Mouse (Mus musculus) testis, adult 2 months (tissue): ENCODE measurements around the gene Plcd3. TPM values are rescaled to one million over a fixed set of nuclear protein-coding genes. Genes with fewer than 3 reads are reported as not detected.

Source experiments
- H3K27ac ChIP-seq: fragments of 200-500 bp; 2 replicates; pipeline ENCODE4 v1.5.1; 2012; ENCODE audit warnings: low read depth, low read length; ENCODE audit not compliant: control insufficient read depth, insufficient read depth
- H3K27me3 ChIP-seq: fragments of 200-500 bp; 2 replicates; pipeline ENCODE4 v1.6.1; 2012; ENCODE audit warnings: mild to moderate bottlenecking, low read length, moderate library complexity; ENCODE audit not compliant: control insufficient read depth, insufficient read depth
- H3K36me3 ChIP-seq: fragments of 200-500 bp; 2 replicates; pipeline ENCODE4 v1.6.1; 2012; ENCODE audit warnings: mild to moderate bottlenecking, low read length; ENCODE audit not compliant: control insufficient read depth, insufficient read depth
- H3K4me1 ChIP-seq: fragments of 200-500 bp; 2 replicates; pipeline ENCODE4 v1.6.1; 2012; ENCODE audit warnings: low read length; ENCODE audit not compliant: control insufficient read depth, insufficient read depth
- H3K4me3 ChIP-seq: fragments of 200-500 bp; 2 replicates; pipeline ENCODE4 v1.5.1; 2012; ENCODE audit warnings: low read depth, mild to moderate bottlenecking, low read length, moderate library complexity, mixed read lengths; ENCODE audit not compliant: control insufficient read depth
- CTCF ChIP-seq: fragments of 200-500 bp; IDR thresholded peaks from 2 replicates; pipeline ENCODE4 v1.5.1; 2012; ENCODE audit warnings: low read depth, mild to moderate bottlenecking, inconsistent platforms, low read length, moderate library complexity; ENCODE audit not compliant: control insufficient read depth, insufficient read depth, insufficient replicate concordance
- POLR2A ChIP-seq: fragments of 200-500 bp; IDR thresholded peaks from 2 replicates; pipeline ENCODE4 v1.6.1; 2012; ENCODE audit warnings: low read depth, mild to moderate bottlenecking, inconsistent platforms, low read length, moderate library complexity; ENCODE audit not compliant: control insufficient read depth
- polyA plus RNA-seq: library from polyadenylated mRNA; depleted of rRNA; stranded (reverse); fragments of >200 nt; gene quantifications from 2 replicates; pipeline ENCODE4 v1.2.3, GENCODE M21; 2012

The Plcd3 gene
- polyA plus RNA-seq, 1 experiment = 5.5 TPM

- Histone ChIP-seq H3K27me3 (no peaks in the 10 kb centered on the region), H3K4me1 (peaks cover 10% of the 10 kb centered on the region), H3K27ac (no peak overlapping the region), H3K4me3 (no peak overlapping the region), H3K36me3 (no peaks in the 10 kb centered on the region)
- TF ChIP-seq CTCF (no peak), POLR2A (no peak)
Measured at GRCm38 (mm10) chr11:103076010-103076409, 25.4 kb downstream of the Plcd3 start.

GRCm38 (mm10) chr11:103074796-103075323, 26.6 kb downstream of the Plcd3 start:
- no peak overlapping the region for H3K27ac ChIP-seq
- H3K4me1 ChIP-seq = no peaks in the 10 kb centered on the region; the same call in 1 of the 2 replicates
- no peaks in the 10 kb centered on the region for H3K27me3 ChIP-seq
- no peaks in the 10 kb centered on the region for H3K36me3 ChIP-seq
- no peak overlapping the region for H3K4me3 ChIP-seq
- TF ChIP-seq CTCF (no peak), POLR2A (no peak)

- Histone ChIP-seq H3K27ac (no peak overlapping the region), H3K27me3 (no peaks in the 10 kb centered on the region), H3K4me1 (no peaks in the 10 kb centered on the region; the same call in 1 of the 2 replicates), H3K36me3 (no peaks in the 10 kb centered on the region; the same call in 1 of the 2 replicates), H3K4me3 (no peak overlapping the region)
- no peak for TF ChIP-seq POLR2A
- no peak for TF ChIP-seq CTCF
Measured at GRCm38 (mm10) chr11:103074121-103074650, 27.3 kb downstream of the Plcd3 start.

- H3K27me3 ChIP-seq = no peaks in the 10 kb centered on the region
- H3K27ac ChIP-seq = no peak overlapping the region
- H3K4me1 ChIP-seq = no peaks in the 10 kb centered on the region; the same call in 1 of the 2 replicates
- TF ChIP-seq POLR2A = no peak
- no peak for TF ChIP-seq CTCF
- H3K36me3 ChIP-seq = no peaks in the 10 kb centered on the region; the same call in 1 of the 2 replicates
- H3K4me3 ChIP-seq = no peak overlapping the region
Measured at GRCm38 (mm10) chr11:103073671-103074070, 27.8 kb downstream of the Plcd3 start.

GRCm38 (mm10) chr11:103070322-103070880, 31.1 kb downstream of the Plcd3 start:
- H3K27ac ChIP-seq = no peak overlapping the region
- no peak overlapping the region for H3K4me3 ChIP-seq
- TF ChIP-seq POLR2A = no peak
- TF ChIP-seq CTCF = no peak
- H3K4me1 ChIP-seq = no peaks in the 10 kb centered on the region; the same call in 1 of the 2 replicates
- no peaks in the 10 kb centered on the region for H3K27me3 ChIP-seq
- peaks cover 3% of the 10 kb centered on the region for H3K36me3 ChIP-seq

GRCm38 (mm10) chr11:103069731-103070130, 31.7 kb downstream of the Plcd3 start:
- no peaks in the 10 kb centered on the region; the same call in 1 of the 2 replicates for H3K4me1 ChIP-seq
- no peaks in the 10 kb centered on the region for H3K27me3 ChIP-seq
- TF ChIP-seq CTCF = no peak
- no peak for TF ChIP-seq POLR2A
- H3K4me3 ChIP-seq = no peak overlapping the region
- H3K36me3 ChIP-seq = peaks cover 5% of the 10 kb centered on the region
- no peak overlapping the region for H3K27ac ChIP-seq

GRCm38 (mm10) chr11:103068884-103069283, 32.6 kb downstream of the Plcd3 start:
- Histone ChIP-seq H3K27ac (no peak overlapping the region), H3K27me3 (no peaks in the 10 kb centered on the region), H3K4me3 (no peak overlapping the region), H3K4me1 (no peaks in the 10 kb centered on the region), H3K36me3 (peaks cover 5% of the 10 kb centered on the region)
- TF ChIP-seq CTCF = no peak
- no peak for TF ChIP-seq POLR2A
